Mouse (Mus musculus): ENCODE measurements around the gene Shf.
A peak's percentile ranks its signal among the peaks of the same experiment; 100 is the strongest.

The Shf gene

GRCm38 (mm10) chr2:122301081-122301920, 67.7 kb downstream of the Shf start:
- peak in 1 of 2 experiments; percentile 37 for DNase-seq

- no peak for DNase-seq
Measured at GRCm38 (mm10) chr2:122300656-122301020, 68.3 kb downstream of the Shf start.

GRCm38 (mm10) chr2:122299911-122300655, 68.9 kb downstream of the Shf start:
- no peak for DNase-seq
